Mouse (Mus musculus) layer of hippocampus, adult 9-10 months (tissue): ENCODE results near the gene Dagla.

Experiments used
- DNase-seq: peaks from one replicate; pipeline ENCODE4 v3.0.0; 2022; ENCODE audit warnings: low spot score

The Dagla gene

DNA sequence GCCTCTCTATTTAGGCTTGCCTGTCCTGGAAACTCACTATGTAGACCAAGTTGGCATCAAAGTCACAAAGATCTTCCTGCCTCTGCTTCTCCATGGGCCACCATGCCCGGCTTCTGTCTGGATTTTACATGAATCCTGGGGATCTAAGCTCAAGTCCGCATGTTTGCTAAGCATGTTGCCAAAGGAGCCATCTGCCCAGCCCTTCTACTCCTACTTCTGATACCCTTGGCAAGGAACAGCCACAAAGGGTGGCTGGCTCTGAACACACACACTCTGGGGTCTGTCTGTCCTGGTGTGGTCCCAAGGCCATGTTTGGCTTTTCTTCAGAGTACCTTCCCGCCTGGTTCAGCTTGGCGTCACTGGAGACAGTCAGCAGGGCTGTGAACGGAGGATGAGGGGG is 2.7 kb upstream of the Dagla start:
- DNase-seq = no peak

- no peak for DNase-seq
These were observed 2.0 kb upstream of the Dagla start for GRCm38 (mm10) chr19:10306521-10307243.

GRCm38 (mm10) chr19:10305640-10306039 is 963 bp upstream of the Dagla start:
- DNase-seq = no peak

DNA sequence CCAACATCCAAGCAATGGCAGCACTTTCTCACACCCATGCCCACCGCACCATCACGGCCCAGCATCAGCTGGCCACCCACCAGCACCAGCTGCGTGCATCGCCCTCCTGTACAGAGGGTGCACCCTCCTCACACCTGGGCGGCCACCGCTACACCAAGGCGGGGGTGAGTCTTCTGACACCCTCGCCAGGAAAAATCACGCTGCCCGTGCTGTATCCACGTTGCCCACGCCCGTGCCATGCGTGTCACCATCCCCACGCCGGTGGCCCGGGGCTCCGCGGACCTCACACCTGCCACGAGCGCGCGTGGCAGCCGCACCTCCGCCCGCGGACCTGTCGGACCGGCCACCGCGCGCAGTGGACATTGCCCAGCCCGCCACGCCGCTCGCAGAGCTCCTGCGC is 282 bp downstream of the Dagla start:
- DNase-seq = no peak

- DNase-seq = no peak
These were observed 1.8 kb downstream of the Dagla start for GRCm38 (mm10) chr19:10302852-10303251.

DNA sequence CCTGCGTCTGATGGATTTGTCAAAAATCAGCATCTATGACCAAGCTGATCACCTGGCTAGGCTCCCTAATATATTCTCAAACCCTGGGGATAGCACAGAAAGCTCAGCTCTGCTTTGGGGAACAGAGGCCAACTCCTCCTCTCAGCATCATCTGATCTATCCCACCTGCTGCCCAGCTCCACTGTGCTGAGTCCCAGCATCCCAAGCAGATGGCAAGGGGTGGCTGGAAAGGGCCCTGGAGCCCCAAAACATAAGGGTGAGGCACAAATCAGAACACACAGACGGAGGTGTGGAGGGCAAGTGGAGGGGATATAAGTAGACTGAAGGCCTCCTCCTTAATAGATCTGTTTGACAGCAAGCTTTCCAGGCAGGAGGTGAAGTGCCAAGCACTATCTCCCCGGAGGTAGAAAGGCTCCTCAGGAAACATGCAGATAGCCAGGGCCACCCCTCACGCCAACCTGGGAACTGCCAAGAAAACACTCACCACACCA is 2.8 kb downstream of the Dagla start:
- no peak for DNase-seq

GRCm38 (mm10) chr19:10301263-10301662 is 3.4 kb downstream of the Dagla start:
- DNase-seq = no peak

GRCm38 (mm10) chr19:10300809-10301208 is 3.9 kb downstream of the Dagla start:
- no peak for DNase-seq

GRCm38 (mm10) chr19:10298268-10298667 is 6.4 kb downstream of the Dagla start:
- no peak for DNase-seq

GRCm38 (mm10) chr19:10297041-10297503 is 7.6 kb downstream of the Dagla start:
- no peak for DNase-seq

DNA sequence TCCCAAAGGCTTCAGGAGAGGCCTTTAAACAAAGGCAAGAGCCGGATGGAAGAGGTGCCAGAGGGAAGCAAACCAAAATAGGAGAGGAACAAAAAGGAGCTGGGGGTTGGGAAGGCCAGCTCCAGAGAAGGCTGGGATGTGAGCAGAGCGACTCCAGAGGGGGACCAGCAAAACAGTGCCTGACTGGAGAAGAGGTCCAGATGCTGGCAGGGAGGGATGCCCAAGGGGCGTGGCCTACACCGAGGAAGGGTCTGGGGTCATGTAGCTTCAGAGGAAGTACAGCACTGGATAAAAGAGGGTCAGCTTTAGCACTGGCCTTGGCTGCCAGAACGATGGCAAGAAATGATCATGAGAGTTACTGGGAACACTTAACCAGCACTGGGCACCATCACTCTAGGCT is 8.4 kb downstream of the Dagla start:
- no peak for DNase-seq

DNA sequence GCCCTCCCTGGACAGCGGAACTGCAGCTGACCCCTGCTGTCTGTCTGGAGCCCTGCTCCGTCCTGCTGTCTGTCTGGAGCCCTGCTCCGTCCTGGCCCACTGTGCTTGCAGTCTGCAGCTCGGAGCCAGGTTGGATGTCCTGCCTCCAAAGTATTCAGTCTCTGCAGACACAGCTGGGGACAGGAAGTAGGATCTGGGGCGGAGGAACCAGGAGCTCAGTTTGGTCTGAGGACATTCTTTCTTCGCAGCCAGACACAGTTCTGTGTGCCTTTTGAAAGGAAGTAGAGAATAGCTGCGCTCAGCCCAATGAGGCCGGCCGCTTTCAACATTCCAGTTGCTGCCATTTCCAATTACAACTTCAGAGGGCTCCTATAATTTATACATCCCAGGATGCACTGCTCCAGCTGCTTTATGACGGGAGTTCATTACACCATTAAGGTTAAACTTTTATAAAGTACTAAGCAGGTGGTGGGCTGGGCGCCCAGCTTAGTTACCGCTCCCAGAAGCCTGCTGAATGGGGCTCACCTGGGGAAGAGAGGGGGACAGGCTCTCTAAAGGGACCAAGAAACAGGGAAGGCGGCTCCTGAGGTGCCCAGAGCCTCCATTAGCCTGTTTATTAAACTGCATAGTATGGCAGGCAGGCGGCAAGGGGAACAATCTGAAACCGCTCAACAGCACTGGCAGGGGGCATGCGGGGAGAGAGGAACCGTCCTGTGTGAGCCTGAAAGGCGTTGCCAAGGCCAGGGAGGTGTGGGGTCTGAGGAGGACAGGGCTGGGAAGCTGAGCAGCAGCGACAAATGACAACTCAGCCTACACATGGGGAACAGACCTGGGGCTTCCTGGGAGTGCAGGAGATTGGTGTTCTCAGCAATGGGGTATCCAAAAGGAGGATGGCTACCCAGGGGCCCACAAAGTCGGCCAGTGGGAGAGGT is 9.8 kb downstream of the Dagla start:
- no peak for DNase-seq

- DNase-seq = no peak
These were observed 10.7 kb downstream of the Dagla start for GRCm38 (mm10) chr19:10293987-10294386.

GRCm38 (mm10) chr19:10291896-10292490 is 12.7 kb downstream of the Dagla start:
- DNase-seq = no peak

DNA sequence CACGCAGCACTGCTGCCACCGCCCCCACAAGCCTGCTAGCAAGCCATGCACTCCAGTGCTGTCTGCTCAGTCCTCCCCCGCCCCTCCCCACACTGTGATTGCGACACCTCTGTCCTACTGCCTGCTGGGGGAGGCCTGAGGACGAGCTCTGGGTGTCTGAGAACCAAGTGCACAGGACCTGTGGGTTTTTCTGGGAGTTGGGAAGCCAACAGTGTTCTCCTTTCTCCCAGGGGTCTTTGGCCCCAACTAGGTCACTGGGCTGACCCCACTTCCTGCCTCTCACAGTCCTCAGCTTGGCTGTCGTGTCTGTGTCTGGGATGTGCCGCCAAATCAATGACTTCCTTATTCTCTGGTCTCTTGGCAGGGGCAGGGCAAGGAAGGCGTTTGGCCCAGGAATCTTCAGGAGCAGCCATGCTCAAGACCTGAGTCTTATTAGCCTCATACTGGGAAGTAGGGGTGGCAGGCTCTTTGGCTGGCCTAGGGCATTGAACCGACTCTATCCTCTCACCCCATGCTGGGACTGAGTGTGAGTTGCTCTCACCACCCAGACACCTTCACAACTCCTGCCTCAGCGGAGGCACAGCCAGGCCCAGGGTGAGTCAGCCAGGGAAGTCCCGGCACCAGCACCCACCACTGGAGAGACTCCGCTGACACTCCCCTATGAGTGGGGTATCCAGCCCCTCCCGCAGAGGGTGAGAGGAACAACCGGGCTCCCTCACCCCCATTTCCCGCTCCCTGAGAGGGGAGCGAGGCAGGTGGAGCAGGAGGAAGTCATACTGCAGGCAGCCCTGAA is 14.3 kb downstream of the Dagla start:
- no peak for DNase-seq

DNA sequence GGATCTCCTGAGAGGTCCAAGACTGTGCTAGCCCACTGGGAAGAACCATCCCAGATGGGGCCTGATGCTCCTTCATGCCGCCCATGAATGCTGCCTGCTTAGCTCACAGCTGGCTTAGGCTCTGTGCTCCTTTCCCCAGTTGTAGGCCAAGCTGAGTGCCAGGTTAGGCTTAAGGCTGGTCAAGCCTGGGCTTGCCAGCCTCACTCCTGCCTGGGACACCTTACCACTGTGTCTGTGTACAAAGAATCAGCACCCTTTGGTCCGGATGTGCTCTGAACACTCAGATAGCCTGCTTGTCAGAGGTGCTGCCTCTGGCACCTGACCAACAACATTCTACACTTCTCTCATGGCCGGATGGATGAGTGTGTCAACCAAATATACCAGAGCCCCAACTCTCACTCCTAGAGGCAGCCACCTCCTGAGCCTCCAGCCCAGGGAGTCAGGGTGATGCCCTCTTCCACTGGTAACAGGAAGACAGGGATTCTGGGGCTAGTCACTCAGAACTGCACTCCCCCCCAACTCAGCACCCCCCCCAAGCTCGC is 15.0 kb downstream of the Dagla start:
- DNase-seq = no peak

DNA sequence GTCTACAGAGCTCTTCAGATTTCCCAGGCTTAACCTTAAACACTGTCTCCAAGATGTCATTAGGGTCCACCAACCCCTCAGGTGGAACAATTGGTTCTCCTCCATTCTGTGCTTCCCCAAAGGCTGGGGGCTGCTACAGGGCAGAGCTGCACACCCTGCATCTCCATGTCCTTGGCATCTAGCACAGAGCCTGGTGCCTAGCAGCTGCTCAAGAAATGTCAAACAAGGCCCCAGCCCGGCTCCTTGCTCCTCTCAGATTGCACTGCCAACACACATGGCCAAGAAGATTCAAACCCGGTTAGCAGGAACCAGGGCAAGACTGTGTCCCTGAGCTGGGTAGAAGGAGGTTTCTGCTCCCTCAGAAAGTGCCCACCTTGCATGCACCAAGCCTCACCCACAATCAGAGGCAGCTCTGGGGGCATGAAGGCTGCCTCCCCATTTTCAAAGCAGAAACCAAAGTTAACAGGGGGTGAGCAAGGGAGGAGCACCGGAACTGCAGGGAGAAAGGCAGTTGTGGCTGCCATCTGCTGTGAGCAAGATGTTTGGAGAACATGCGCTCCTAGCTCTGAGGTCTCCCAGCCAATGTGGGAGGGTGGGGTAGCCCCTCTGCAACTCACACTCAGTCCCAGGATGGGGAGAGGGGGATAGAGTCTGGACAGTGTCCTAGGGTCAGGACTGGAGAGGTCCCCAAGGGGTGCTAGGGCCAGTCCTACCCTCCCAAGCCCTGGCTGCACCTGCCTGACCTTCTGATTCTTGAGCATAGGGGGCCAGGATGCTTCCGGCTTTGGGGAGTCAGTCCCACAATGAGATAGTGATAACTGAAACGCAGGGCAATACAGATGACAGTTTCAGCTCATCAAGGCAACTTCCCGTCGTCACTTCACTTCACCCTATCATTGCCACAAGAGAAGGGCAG is 16.3 kb downstream of the Dagla start:
- DNase-seq = no peak

GRCm38 (mm10) chr19:10286458-10286872 is 18.2 kb downstream of the Dagla start:
- DNase-seq = no peak

- no peak for DNase-seq
These were observed 23.7 kb downstream of the Dagla start for GRCm38 (mm10) chr19:10280771-10281540.

- DNase-seq = no peak
These were observed 25.0 kb downstream of the Dagla start for GRCm38 (mm10) chr19:10279668-10280067.
